Mouse (Mus musculus) bone marrow, adult 2 months (tissue): ENCODE data around the gene Hcn1.

Experiments
- CTCF ChIP-seq: fragments of 200-500 bp; IDR thresholded peaks from 2 replicates; pipeline ENCODE4 v1.5.1; 2011; ENCODE audit warnings: low read length, control low read depth; ENCODE audit not compliant: control insufficient read depth, insufficient read depth
- POLR2A ChIP-seq: fragments of 200-500 bp; IDR thresholded peaks from 2 replicates; pipeline ENCODE4 v1.6.1; 2011; ENCODE audit warnings: low read depth, mild to moderate bottlenecking, control low read depth, low read length, borderline replicate concordance; ENCODE audit not compliant: control insufficient read depth

DNA sequence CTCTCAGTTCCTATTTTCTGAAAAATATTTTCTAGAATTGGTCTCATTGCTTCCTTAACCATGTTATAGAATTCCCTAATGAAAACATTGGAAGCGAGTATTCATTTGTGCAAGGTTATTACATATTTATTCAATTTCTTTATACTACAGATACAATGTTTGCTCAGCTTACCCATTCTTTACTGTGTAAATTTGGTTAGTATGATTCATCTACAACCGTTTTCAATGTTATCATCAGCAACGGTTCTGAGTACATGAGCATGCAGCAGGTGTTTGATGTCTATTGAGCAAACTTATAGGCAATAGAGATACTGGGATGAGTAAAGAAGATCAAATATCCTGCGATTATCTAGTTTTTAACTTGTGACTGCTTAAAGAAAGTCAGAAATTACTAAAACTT lies 327.6 kb downstream of the Hcn1 start:
- TF ChIP-seq CTCF = no peak
- no peak for TF ChIP-seq POLR2A
